ENCODE assay signal across 23 mouse cellular contexts in genomic region chr12:31056291-31056864, GRCm38 (mm10). TPM values are rescaled to one million over a fixed set of nuclear protein-coding genes. Genes with fewer than 3 reads are reported as not detected.
DNase-seq lines count a peak whose midpoint lies in the region; ATAC-seq and TF ChIP-seq lines count a peak whose summit lies in the region.
"Had no signal": no experiment of that assay in that cellular context is flagged by ENCODE, and none has a peak within 500 bp of the region (broad histone marks: within the 10 kb centered on the region; RNA-seq: fewer than 3 reads in every experiment).

No protein-coding gene starts in this region.

- H3ac ChIP-seq in C2C12 (ENCODE audit: control insufficient read depth, insufficient read length, low read depth), result peak overlapping the region; percentile 52

- H3K4me1 ChIP-seq in megakaryocyte, embryonic 14.5 days, result peaks cover 32% of the 10 kb centered on the region
- H3K4me1 ChIP-seq in embryonic fibroblast, embryonic 13.5 days (ENCODE audit: control insufficient read depth, insufficient read depth, low read length), result peaks cover 8% of the 10 kb centered on the region; the same call in 1 of the 2 replicates
- H3K4me1 ChIP-seq: hindbrain, embryonic 10.5 days; hindbrain, embryonic 13.5 days; intestine, embryonic 15.5 days had no signal

- no peak for DNase-seq in frontal cortex, postnatal 36 days (ENCODE audit: low spot score in 2 of 2)
- no peak for DNase-seq in Muller cell, postnatal 12 days (ENCODE audit: inconsistent ontology term)
- DNase-seq: adrenal gland, adult 2 months; adrenal gland, postnatal 14 days; B cell, adult 2 months; cerebellum, adult 11 months; cerebellum, adult 2 months; cerebellum, adult 9-11 months; cerebellum, postnatal 25 days; forebrain, postnatal 0 days; gastrocnemius, postnatal 10 days; gastrocnemius, postnatal 36 days; kidney, adult 11 months had no signal

- H3K27me3 ChIP-seq in megakaryocyte, embryonic 14.5 days (replicated peaks), result no peaks in the 10 kb centered on the region
- no peaks in the 10 kb centered on the region for H3K27me3 ChIP-seq in C2C12 (ENCODE audit: control insufficient read depth, insufficient read depth, insufficient read length)
- H3K27me3 ChIP-seq: hindbrain, embryonic 13.5 days; intestine, embryonic 15.5 days had no signal

- H3K36me3 ChIP-seq in megakaryocyte, embryonic 14.5 days (replicated peaks; ENCODE audit: low read length), result no peaks in the 10 kb centered on the region
- no peaks in the 10 kb centered on the region for H3K36me3 ChIP-seq in C2C12 (ENCODE audit: control insufficient read depth, insufficient read depth)
- H3K36me3 ChIP-seq: hindbrain, embryonic 10.5 days; hindbrain, embryonic 13.5 days; intestine, embryonic 15.5 days had no signal

- H3K79me3 ChIP-seq in C2C12 (ENCODE audit: low read depth), result no peaks in the 10 kb centered on the region

- H3K27ac ChIP-seq in embryonic fibroblast, embryonic 13.5 days (ENCODE audit: insufficient read depth, low read length), result peak overlapping the region; percentile 28; the same call in 1 of the 2 replicates
- H3K27ac ChIP-seq: hindbrain, embryonic 10.5 days; hindbrain, embryonic 13.5 days; intestine, embryonic 15.5 days had no signal

- no peak for TF ChIP-seq POLR2A in embryonic fibroblast, embryonic 13.5 days (IDR thresholded peaks at IDR 0.05; ENCODE audit: low read depth, low read length)

- no peak for ATAC-seq in megakaryocyte, adult 5-6 weeks (ENCODE audit: poor library complexity, severe bottlenecking)
- ATAC-seq: CD4-positive, CD25-positive, alpha-beta regulatory T cell, adult 4 months; forebrain, embryonic 14.5 days; forebrain, postnatal 0 days; hindbrain, embryonic 16.5 days; intestine, embryonic 15.5 days had no signal

- TF ChIP-seq CTCF in C2C12 (IDR thresholded peaks at IDR 0.05; ENCODE audit: control insufficient read depth, insufficient read depth, insufficient read length), result no peak
- no peak for TF ChIP-seq CTCF in embryonic fibroblast, embryonic 13.5 days (IDR thresholded peaks at IDR 0.05; ENCODE audit: borderline replicate concordance, insufficient read depth, low read length)

- H3K9me3 ChIP-seq in megakaryocyte, embryonic 14.5 days, result no peaks in the 10 kb centered on the region
- H3K9me3 ChIP-seq: hindbrain, embryonic 10.5 days; hindbrain, embryonic 13.5 days; intestine, embryonic 15.5 days had no signal

- peak overlapping the region; percentile 12 for H3K4me3 ChIP-seq in megakaryocyte, embryonic 14.5 days (replicated peaks)
- H3K4me3 ChIP-seq in C2C12 (ENCODE audit: insufficient read depth, poor library complexity, severe bottlenecking), result no peak overlapping the region
- no peak overlapping the region for H3K4me3 ChIP-seq in embryonic fibroblast, embryonic 13.5 days (ENCODE audit: insufficient read depth, low read length)
- H3K4me3 ChIP-seq: hindbrain, embryonic 10.5 days; hindbrain, embryonic 13.5 days; intestine, embryonic 15.5 days had no signal

- no peaks in the 10 kb centered on the region for H3K79me2 ChIP-seq in C2C12 (ENCODE audit: control insufficient read depth, insufficient read depth)

TF ChIP-seq in C2C12, 6 proteins besides CTCF, POLR2A, EP300 and RAD21:
- TF ChIP-seq USF1 (IDR thresholded peaks at IDR 0.05; ENCODE audit: low read depth) (no peak), FOSL1 (IDR thresholded peaks at IDR 0.05; ENCODE audit: insufficient read depth, low read length, poor library complexity, severe bottlenecking) (peak; percentile 50), MAX (IDR thresholded peaks at IDR 0.05) (peak; percentile 5), CEBPB (IDR thresholded peaks at IDR 0.05; ENCODE audit: low read depth) (no peak), MYOD1 (IDR thresholded peaks at IDR 0.05; ENCODE audit: control insufficient read depth, insufficient read length, low read depth) (peak; percentile 18)

RNA-seq across cellular contexts. Expression of gene Fam110c, which starts 17.3 kb away (rescaled TPM):
- polyA plus RNA-seq in megakaryocyte, embryonic 14.5 days (2012; ENCODE audit: insufficient read depth, low replicate concordance), result 0.66 TPM in 1 of 2 replicates, not detected in the other
- total RNA-seq in megakaryocyte, adult 5-6 weeks (2015), result 0.16 and 0.46 TPM in 2 replicates
- total RNA-seq in megakaryocyte, adult 5-6 weeks (2017), result 0.98 and 1.2 TPM in 2 replicates
- 0.90 TPM for polyA plus RNA-seq in C2C12 (2012; fragmentation: generic; extraction: Trizol)
- 1.7 and 2.8 TPM in 2 replicates for polyA plus RNA-seq in embryonic fibroblast, embryonic 13.5 days (2011; ENCODE audit: insufficient read length, low read depth, missing spikeins)
- total RNA-seq: gastrocnemius, postnatal 36 days had no signal
- polyA plus RNA-seq: forebrain, embryonic 14.5 days; forebrain, postnatal 0 days had no signal
